Mouse (Mus musculus) layer of hippocampus, adult 8-10 months (tissue): ENCODE results near the gene Babam2. TPM values are rescaled to one million over a fixed set of nuclear protein-coding genes. Genes with fewer than 3 reads are reported as not detected.

ENCODE experiments used
- DNase-seq, 2 experiments: peaks; one replicate each; pipeline ENCODE4 v3.0.0; 2022; ENCODE audit warnings: low spot score in 2 of 2
- total RNA-seq, 4 experiments: library from RNA; stranded (reverse); gene quantifications; 2 replicates each; pipeline ENCODE4 v1.2.4; 2022

The Babam2 gene
- total RNA-seq, 4 experiments from 2014 or later: 49.4 to 52.1 (median 50.4) TPM

GRCm38 (mm10) chr5:32070781-32071180, 373.3 kb downstream of the Babam2 start:
- peak; percentile 18 to 54 for DNase-seq

GRCm38 (mm10) chr5:32071314-32071713, 373.8 kb downstream of the Babam2 start:
- DNase-seq: no peak

GRCm38 (mm10) chr5:32071824-32072223, 374.3 kb downstream of the Babam2 start:
- no peak for DNase-seq

GRCm38 (mm10) chr5:32072877-32073276, 375.4 kb downstream of the Babam2 start:
- no peak for DNase-seq

- no peak for DNase-seq
Observed at GRCm38 (mm10) chr5:32074053-32074452, 376.6 kb downstream of the Babam2 start.

GRCm38 (mm10) chr5:32077139-32077538, 379.7 kb downstream of the Babam2 start:
- DNase-seq: no peak

- no peak for DNase-seq
Observed at GRCm38 (mm10) chr5:32078986-32079385, 381.5 kb downstream of the Babam2 start.

GRCm38 (mm10) chr5:32080490-32081219, 383.2 kb downstream of the Babam2 start:
- DNase-seq: no peak

GRCm38 (mm10) chr5:32084401-32084804, 386.9 kb downstream of the Babam2 start:
- no peak for DNase-seq

- DNase-seq: no peak
Observed at GRCm38 (mm10) chr5:32085566-32085965, 388.1 kb downstream of the Babam2 start.

- DNase-seq: no peak
Observed at GRCm38 (mm10) chr5:32085971-32086370, 388.5 kb downstream of the Babam2 start.

- no peak for DNase-seq
Observed at GRCm38 (mm10) chr5:32086526-32087090, 389.1 kb downstream of the Babam2 start.

GRCm38 (mm10) chr5:32089481-32089880, 392.0 kb downstream of the Babam2 start:
- no peak for DNase-seq

GRCm38 (mm10) chr5:32092281-32092680, 394.8 kb downstream of the Babam2 start:
- no peak for DNase-seq

GRCm38 (mm10) chr5:32098691-32099090, 401.2 kb downstream of the Babam2 start:
- no peak for DNase-seq

- DNase-seq: no peak
Observed at GRCm38 (mm10) chr5:32102484-32102883, 405.0 kb downstream of the Babam2 start.

- no peak for DNase-seq
Observed at GRCm38 (mm10) chr5:32102971-32103431, 405.5 kb downstream of the Babam2 start.

GRCm38 (mm10) chr5:32103545-32103944, 406.1 kb downstream of the Babam2 start:
- DNase-seq: no peak

GRCm38 (mm10) chr5:32104119-32104990, 406.9 kb downstream of the Babam2 start:
- no peak for DNase-seq

GRCm38 (mm10) chr5:32106473-32107140, 409.1 kb downstream of the Babam2 start:
- no peak for DNase-seq

- DNase-seq: no peak
Observed at GRCm38 (mm10) chr5:32110651-32111050, 413.2 kb downstream of the Babam2 start.
